Mouse (Mus musculus) kidney, adult 18-20 months (tissue): ENCODE measurements around the gene Abhd11.

Source experiments
- DNase-seq: peaks from one replicate; pipeline ENCODE4 v3.0.0; 2021

The Abhd11 gene

DNA sequence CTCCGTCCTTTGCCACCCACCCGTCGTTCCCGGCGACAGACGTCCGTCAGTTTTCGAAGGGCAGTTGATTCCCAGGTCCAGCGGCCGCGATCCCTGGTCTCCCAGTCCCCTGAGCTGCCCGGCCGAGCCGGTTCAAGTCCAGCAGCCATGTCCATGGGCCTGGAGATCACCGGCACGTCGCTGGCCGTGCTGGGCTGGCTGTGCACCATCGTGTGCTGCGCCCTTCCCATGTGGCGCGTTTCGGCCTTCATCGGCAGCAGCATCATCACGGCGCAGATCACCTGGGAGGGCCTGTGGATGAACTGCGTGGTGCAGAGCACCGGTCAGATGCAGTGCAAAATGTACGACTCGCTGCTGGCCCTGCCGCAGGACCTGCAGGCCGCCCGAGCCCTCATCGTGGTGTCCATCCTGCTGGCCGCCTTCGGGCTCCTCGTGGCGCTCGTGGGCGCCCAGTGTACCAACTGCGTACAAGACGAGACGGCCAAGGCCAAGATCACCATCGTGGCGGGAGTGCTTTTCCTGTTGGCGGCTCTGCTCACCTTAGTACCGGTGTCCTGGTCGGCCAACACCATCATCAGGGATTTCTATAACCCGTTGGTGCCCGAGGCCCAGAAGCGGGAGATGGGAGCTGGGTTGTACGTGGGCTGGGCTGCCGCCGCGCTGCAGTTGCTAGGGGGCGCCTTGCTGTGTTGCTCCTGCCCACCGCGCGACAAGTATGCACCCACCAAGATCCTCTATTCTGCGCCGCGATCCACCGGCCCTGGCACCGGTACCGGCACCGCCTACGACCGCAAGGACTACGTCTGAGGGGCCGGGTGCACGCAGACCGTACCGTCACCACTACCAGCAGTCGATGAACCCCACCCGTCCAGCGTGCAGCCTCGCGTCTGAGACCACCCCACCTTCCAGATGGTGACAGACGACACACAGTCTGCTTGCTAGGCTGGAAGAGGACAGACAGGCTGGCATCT, 22.4 kb upstream of the Abhd11 start:
- peak; percentile 50 for DNase-seq

DNA sequence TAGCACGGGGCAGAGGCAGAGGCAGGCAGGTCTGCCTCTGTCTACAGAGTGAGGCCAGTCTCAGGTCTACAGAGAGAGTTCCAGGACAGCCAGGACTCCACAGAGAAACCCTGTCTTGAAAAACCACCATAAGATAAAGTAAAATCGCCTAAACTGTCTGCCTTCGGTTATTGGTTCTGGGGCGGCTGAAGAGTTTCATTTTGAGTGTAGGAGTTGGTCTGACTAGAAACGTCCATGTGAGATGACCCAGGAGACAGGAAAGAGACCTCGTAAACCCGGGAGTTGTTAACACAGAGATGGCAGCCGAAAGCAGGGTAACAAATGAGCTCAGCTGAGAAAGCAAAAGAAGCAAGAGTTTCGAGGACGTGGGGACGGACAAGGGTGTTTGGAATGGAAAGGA, 19.8 kb upstream of the Abhd11 start:
- DNase-seq: no peak

DNA sequence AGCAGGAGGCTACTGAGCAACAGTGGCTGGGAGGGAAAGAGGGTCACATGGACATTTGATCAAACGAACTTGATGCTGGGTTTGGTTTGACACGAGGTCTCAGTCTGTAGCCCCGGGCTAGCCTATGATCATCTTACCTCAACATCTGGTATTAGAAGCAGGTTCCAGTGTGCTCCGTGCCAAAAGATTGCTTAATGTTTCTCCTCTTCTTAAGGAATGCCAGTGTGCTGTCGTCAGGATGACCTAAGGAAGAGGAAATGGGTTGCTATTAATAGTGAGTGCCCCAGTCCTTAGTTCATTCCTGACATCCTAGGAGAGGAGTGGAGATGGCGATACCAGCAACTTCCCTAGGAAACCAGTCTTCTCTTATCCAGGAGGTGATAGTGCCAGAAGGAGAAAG, 19.2 kb upstream of the Abhd11 start:
- no peak for DNase-seq

GRCm38 (mm10) chr5:134992566-134992965, 16.4 kb upstream of the Abhd11 start:
- no peak for DNase-seq

DNA sequence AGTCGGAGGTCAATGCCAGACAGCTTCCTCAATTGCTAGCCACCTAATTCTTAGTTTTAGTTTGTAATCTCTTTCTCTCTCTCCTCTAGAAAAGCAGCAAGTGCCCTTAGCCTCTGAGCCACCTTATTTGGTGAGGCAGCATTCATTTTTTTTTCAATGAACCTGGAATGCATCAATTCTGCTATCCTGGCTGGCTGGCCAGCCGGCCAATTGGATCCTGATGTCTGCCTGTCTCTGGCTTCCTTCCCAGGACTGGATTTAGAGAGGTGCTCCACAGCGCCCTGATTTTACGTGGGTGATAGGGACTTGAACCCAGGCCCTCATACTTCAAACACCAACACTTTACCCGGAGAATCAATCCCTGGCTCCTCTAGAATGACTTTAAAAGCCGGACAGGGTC, 10.6 kb upstream of the Abhd11 start:
- DNase-seq: no peak

GRCm38 (mm10) chr5:134999797-135000196, 9.2 kb upstream of the Abhd11 start:
- no peak for DNase-seq

GRCm38 (mm10) chr5:135000751-135001150, 8.2 kb upstream of the Abhd11 start:
- no peak for DNase-seq

GRCm38 (mm10) chr5:135001309-135001708, 7.6 kb upstream of the Abhd11 start:
- DNase-seq: peak; percentile 82

- peak; percentile 73 for DNase-seq
These were observed 6.8 kb upstream of the Abhd11 start for GRCm38 (mm10) chr5:135002151-135002550.

DNA sequence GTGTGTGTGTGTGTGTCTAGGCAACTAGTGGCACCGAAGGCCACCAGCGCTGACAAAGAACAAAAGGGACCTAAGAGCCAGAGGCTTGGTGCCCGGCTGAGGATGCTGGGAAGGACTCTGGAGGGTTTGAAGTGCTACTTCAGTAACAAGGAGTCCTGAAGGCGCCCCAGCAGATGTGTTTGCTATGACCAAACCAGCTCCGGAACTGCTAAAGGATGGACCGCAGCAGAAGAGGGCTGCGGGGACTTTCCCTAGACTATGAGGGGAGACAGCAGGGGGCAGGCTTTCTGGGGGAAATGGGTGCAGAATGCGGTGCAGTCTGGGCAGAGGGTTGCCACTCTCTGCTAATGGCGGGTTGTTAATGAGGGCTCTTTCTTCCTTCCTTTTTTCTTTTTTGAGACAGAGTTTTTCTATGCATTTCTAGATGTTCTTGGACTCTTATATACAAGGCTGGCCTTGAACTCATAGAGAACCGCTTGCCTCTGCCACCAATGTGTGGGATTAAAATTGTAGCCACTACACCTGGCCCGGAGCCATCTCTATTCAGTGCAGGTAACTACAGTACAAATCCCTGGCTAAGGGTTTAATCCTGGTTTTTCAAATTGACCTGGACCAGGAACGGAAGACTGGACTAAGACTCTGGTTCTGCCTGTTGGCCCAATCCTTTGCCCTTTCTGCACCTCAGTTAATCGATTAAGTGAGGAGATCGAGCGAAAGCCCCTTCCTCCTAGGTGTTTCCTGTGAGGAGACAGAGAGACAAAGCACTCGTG, 965 bp upstream of the Abhd11 start:
- DNase-seq: no peak

DNA sequence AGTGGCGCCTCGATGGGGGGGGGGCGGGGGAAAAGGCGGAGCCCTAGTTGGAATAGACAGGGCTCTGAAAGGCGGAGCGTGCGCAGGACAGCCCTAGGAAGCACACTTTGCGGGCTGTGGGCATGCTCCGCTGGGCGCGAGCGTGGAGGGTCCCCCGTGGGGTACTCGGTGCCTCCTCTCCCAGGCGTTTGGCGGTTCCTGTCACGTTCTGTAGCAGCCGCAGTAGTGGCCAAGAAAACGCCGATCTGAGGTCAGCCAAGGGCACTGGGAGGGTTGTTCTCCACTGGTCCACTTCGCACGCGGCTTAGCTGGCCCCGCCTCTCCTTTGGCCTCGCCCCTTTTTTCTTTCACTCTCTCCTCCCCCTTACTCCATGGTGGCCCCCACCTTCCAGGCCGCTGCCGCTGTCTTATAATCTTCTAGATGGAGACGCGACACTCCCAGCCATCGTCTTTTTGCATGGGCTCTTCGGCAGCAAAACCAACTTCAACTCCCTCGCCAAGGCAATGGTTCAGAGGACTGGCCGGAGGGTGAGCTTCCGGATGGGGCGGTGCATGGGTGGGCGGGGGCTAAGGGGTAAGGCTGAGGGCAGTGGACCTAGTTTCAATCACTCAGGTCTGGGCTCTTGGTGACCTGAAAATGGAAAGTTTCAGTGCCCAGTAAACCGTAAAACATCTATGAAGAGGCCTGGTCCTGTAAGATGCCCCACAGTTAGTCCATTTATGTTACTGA, 803 bp downstream of the Abhd11 start:
- DNase-seq: peak; percentile 96

DNA sequence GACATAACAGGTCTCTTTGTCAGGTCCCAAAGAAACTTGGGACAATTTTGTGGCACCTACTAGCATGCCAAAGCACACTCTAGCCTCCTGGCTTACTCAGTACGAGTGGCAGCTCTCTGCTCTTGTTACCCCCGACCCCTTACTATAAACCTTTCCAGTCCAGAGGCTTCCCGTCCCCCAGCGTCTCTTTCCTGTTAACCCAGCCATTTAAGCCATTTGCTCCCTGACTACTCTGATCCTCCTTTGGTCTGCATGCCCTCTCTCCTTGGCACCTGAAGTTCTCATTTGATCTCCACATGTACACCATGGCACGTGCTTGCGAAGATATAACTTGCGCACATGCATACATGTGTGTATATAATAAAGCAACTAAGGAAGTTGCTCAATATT, 1.4 kb downstream of the Abhd11 start:
- no peak for DNase-seq

GRCm38 (mm10) chr5:135010841-135011743, 2.1 kb downstream of the Abhd11 start:
- no peak for DNase-seq

GRCm38 (mm10) chr5:135011809-135012613, 3.1 kb downstream of the Abhd11 start:
- no peak for DNase-seq

DNA sequence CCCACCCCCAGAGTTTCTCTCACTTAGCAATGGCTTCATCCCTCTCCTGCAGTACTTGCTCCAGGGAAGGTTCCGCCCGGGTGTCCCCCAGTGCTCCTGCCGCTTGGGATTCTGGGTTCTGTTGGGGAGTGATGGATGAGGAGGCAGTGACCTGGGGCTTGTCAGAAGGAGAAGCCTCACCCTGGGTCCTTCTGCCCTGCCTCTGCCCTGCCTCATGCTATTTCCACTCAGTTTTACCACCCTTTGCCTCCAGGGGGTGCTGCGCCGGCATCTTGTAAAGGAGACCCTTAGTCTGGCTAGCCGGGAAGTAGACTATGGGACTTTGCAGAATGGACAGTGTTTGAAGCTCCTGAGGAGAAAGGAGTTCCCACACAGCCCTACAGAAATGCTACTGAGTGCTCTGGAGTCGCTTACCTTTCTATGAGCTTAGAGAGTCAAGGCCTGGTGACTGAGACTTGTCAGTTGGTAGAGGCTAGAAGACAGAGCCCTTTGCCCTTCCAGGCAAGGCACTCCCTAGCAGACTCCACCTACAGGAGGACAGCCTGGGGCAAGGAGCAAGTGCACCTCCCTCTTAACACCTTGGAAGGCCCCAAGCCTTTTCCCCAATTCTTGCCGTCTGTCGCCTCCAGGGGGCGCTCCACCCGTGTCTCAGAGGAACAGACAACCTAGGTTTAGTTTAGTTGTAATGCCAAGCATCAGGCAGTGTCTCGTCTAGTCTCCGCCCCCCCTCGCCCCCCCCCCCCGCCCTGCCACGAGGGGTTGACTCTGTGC, 3.9 kb downstream of the Abhd11 start:
- peak; percentile 86 for DNase-seq

DNA sequence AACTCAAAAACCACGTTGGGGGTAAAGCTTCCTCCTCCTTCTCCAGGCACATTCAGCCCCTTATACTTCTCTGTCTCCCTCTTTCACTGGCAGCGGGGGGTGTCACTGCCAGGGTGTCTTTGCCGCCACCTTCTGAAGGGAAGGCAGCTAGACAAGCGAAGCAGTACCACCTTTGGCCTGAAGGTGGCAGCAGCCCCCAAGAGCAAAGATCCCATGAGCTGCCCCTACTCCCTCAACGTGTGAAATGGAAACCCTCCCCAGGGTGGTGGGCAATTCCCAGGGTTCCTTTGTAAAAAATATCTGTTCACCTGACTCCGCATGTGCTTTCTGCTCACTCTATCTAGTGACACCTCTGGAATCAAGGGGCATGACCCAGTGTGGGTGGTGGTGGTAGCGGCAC, 6.5 kb downstream of the Abhd11 start:
- DNase-seq: peak; percentile 92

- DNase-seq: no peak
These were observed 7.3 kb downstream of the Abhd11 start for GRCm38 (mm10) chr5:135016224-135016759.

DNA sequence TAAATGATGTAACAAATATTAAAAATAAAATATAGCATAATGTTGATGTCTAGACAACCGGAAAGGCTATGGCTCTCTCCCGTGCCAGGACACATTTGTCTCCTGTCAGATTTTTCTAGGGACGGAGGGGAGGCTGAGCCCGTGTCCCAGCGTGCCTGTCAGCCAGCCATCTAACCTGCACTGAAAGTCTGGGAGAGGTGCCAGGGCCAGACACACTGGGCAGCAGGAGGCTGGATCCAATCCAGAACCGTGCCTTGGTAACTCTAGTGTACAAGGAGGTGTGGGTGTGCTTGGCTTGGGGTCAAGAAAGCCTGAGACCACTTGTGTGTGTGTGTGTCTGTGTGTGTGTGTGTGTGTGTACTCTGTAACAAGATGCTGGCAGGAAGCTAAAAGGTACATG, 12.9 kb downstream of the Abhd11 start:
- DNase-seq: peak; percentile 87

DNA sequence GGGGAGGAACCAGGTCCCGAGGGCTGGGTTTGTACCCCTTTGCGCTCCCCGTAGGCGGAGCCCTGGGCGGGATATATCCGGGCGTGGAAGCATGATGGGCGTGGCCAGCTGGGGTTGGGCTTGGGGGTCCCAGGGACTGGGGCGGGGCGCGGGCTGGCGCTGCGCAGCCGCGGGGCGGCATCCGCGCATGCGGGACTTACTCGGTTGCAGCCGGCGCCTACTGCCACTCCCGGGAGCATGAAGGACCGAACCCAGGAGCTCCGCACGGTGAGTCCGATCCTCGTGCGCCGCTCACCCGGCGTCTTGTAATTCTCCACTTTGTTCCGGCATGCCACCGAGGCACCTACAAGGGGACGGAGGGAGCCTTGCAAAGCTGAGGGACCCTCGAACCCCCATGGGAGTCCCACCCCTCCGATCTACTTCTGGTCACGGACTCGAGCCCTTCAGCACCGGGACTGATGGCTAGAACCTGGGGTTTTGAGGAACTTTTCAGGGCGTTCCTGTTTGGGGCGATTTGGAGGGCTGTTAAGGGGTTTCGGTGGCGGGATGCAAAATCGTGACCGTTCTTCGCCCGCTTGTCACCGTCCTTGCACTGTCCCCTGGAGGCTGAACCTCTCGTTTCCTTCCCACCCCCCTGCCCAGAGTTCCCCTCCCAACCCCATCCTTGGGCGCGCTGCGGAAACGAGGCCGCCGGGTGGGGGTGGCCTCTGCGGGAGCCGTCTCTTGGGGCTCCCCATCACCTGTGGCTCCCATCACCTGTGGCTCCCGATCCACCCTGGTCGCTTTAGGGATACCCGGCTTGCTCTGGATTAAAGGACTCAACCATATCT, 14.6 kb downstream of the Abhd11 start, which contains the start of gene Stx1a:
Gene Stx1a (plus strand): TSS at position 139 of the 830 bp plus-strand sequence.
- peak; percentile 82 for DNase-seq
